Mouse (Mus musculus) forelimb bud, embryonic 11.5 days (tissue): ENCODE measurements around the gene Tmem79.
"Not testable (repeated sequence)": the region's sequence is repeated elsewhere in the genome, so short reads cannot be mapped to it uniquely, and the experiment has no call there.

Source experiments
- DNase-seq: peaks from one replicate; pipeline ENCODE4 v3.0.0-alpha.2; 2012; ENCODE audit warnings: low read depth, low spot score

The Tmem79 gene

GRCm38 (mm10) chr3:88285565-88285895 lies 50.4 kb downstream of the Tmem79 start:
- not testable (repeated sequence) for DNase-seq

GRCm38 (mm10) chr3:88284815-88285564 lies 51.0 kb downstream of the Tmem79 start:
- DNase-seq: not testable (repeated sequence)

GRCm38 (mm10) chr3:88281141-88281916 lies 54.6 kb downstream of the Tmem79 start:
- not testable (repeated sequence) for DNase-seq

- DNase-seq: no peak
Measured at GRCm38 (mm10) chr3:88280035-88280434, 55.9 kb downstream of the Tmem79 start.
